Mouse (Mus musculus) right cerebral cortex, adult 18-20 months (tissue): ENCODE measurements around the gene Acp5.

Source experiments
- DNase-seq: peaks from one replicate; pipeline ENCODE4 v3.0.0; 2022; ENCODE audit warnings: mixed read lengths

Acp5 gene

GRCm38 (mm10) chr9:22139746-22140145 lies 4.2 kb upstream of the Acp5 start:
- no peak for DNase-seq

DNA sequence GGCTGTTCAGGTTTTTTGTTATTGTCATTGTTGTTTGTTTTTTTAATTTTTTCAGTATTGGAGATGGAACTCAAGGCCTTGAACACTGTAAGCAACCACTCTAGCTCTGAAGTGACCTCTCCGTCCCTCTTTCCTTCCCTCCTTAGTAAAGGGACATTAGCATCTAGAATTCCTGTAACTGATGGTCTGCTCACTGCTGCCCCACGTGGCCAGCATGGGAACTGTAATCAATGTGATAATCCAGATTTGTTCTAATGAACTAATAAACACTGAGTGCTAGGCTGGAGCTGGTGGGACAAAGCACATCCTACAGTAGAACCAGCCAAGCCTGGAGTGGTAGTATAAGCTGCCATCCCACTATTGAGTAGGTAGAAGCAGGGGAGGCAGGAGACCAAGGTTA lies 3.0 kb upstream of the Acp5 start:
- DNase-seq: no peak

DNA sequence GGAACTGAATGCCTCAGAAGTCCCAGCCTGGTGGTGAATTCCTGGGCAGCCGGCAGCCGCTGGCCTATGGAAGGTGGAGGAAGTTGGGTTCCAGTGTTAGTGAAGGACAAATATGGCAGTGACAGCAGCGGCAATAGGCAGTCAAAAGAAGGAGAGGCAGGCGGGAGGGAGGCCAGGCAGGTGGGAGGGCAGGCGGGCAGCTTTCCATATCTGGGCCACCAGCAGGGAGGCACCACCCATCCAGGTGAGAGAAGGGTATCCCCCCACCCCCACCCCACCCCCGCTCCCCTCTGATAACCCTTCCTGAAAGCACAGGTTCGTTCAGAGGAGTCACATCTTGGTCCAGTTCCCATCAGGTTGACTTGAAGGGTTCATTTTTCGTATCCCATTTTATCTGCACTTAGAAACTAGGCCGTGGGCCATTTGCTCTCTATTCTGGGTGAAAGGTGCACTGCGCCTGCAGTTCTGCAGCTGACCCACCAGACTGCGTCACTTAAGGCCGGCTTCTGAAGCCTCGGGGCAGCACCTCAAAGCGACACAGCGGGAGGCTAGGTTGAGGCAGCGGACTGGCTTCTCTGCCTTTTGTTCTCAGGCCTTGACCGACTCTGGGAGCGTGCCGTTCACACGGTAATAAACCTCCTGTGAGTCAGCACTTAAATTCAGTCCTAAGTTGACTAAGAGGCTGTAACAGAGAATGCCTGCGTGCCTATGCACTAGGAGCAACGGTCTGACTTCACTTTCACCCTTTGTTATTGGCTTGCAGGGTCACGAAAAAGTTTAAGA lies 1.4 kb upstream of the Acp5 start:
- no peak for DNase-seq

- DNase-seq: no peak
These were observed 395 bp downstream of the Acp5 start for GRCm38 (mm10) chr9:22134988-22135643.

DNA sequence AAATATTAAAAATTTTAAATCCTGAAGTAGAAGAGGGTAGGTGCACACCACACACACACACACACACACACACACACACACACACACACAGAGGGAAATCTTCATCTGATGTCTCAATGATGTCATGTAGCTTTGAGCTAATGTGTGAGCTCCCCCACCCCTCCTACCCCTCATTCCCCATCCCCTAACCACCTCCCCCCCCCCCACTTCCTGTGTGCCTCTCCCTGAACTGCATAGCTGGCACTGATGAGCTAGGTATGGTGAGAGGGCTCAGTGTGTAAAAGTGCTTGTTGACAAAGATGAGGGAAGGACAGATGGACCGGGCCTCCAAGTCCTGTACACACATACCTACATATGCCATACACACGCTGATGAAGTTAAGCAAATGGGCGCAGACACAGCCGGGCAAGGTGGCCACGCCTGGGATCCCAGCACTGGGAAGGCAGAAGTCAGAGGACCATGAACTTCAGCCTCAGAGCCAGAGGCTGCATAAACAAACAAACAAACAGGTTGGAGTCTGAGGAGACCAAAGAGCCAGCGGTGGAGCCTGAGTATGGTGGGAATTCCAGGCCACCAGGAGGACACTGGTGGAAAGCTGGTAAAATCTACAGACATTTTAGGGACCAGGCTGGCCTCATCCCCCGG lies 1.1 kb downstream of the Acp5 start:
- no peak for DNase-seq

DNA sequence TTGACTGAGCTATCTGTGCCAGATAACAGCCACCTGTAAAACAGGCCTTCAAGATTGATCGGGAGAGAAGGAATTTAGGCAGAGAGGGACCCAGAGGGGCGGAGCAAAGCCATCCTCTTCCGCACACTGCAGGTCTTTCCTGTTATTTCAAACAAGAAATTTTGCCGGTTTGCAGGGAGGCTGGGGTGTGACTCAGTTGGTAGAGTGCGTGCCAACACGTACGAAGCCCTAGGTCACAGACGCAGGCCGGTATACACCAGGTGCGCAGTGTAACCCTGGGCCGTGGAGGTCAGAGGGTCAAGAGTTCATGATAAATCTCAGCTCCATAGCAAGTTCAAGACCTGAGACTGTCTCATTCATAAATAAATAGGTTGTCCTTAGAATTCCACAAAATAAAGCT lies 3.3 kb downstream of the Acp5 start:
- DNase-seq: no peak

DNA sequence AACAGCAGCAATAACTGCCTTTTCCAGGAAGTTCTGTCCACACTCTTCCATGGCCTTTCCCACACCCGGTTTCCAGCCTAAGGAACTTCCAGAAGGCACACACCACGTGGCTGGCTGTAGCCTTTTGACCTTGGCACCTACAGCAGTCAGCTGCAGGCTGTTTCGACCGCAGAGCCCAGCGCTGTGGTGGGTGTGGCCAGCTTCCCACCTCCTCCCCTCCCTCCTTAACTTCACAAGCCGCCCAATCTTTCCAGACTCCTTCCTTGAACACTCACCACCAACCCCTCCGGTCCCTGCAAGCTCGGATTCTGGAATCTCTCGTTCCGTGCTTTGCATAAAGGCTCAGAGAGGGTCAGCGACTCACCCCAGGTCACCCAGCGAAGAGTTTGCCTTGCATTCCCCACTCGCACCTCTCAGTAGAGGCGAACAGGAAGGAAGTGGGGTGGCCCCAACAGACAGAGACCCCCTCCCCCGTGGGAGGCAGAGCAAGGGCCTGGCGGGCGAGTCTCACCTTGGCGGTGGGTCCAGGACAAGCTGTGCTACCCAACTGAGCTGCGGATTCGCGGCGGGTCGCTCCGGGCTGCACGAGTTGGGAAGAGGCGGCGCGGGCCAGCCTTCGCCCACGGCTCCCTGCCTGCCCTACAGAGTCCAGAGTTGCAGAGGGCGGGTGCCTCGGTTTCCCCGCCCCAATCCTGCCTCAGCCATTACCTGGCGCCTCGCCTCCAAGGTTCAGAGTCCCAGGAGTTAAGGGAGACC lies 4.1 kb downstream of the Acp5 start:
- DNase-seq: no peak

DNA sequence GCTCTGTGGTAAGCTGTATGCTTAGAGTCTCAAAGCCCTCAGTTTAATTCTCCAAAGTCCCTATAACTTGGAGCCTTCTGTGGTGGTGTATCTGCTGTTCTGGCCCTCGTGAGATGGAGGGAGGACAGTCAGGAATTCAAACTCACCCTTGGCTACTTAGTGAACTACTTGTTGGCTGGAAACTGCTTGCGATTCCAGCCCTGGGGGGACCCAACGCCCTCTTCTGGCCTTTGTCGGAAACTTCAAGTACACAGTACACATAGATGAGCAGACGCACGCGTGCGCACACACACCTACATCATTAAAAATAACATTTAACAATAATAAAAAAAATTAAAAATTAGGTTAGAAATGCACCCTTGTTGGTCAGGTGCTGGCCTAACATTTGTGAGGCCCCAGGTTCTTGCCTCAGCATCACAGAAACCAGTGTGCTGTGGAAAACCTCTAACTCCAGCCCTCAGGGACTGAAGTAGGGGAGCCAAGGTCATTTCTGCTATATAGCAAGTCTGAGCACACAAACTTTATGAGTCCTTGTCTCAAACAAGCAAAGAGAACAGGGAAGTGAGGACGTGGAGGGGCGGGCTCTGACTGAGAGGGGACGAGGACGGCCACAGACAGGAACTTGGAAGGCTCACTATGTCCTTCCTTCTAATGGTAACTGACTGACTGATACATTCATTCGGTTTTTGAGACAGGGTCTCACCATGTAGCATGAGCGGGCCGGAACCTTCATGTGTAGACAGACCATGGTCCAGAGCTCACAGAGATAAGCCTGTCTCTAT lies 10.1 kb downstream of the Acp5 start:
- no peak for DNase-seq

- no peak for DNase-seq
These were observed 11.3 kb downstream of the Acp5 start for GRCm38 (mm10) chr9:22124169-22124568.

GRCm38 (mm10) chr9:22123069-22123609 lies 12.4 kb downstream of the Acp5 start:
- no peak for DNase-seq

DNA sequence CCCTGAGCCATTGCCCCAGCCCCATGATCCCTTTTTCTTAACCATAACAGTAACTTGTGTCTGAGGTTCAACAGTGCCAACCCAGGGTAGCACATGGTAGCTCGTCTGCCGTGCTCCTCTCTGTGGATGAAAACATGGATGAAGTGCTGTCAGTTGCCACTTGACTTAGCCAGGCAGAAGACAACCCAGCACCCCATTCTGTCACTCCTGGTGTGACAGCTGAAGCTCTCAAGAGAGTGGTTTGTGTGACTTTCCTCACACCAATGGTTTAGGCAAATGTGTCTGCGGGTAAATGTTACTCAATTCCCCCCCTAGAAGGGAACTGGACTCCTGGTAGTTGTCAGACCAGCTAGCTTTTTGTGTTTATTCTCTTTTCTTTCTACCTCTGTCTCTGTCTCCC lies 13.5 kb downstream of the Acp5 start:
- DNase-seq: no peak

- no peak for DNase-seq
These were observed 14.0 kb downstream of the Acp5 start for GRCm38 (mm10) chr9:22121545-22121944.

- peak; percentile 71 for DNase-seq
These were observed 16.0 kb downstream of the Acp5 start for GRCm38 (mm10) chr9:22119543-22119942.

- DNase-seq: peak; percentile 39
These were observed 17.6 kb downstream of the Acp5 start for GRCm38 (mm10) chr9:22117754-22118456.

- peak; percentile 97 for DNase-seq
These were observed 18.6 kb downstream of the Acp5 start, which contains the start of gene Elof1 for GRCm38 (mm10) chr9:22116740-22117426. Gene Elof1, minus strand, starts transcription at chr9:22117172.

- peak; percentile 13 for DNase-seq
These were observed 19.4 kb downstream of the Acp5 start for GRCm38 (mm10) chr9:22116086-22116485.

DNA sequence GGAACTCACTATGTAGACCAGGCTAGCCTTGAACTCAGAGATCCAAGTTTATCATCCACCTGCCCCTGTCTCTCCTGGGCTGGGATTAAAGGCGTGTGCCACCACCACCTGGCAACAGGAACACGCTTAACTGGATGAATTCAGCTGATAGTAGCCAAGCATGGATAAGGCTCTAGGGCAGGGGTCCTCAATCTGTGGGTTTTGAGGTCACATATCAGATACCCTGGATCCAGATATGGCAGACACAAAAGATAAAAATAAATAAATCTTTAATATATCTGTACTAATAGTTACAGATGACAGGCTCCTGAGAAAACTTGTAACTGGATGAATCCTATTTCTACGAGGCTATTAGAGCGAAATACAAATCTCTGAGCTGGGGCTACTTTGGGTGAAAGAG lies 19.9 kb downstream of the Acp5 start:
- DNase-seq: no peak

- no peak for DNase-seq
These were observed 27.3 kb downstream of the Acp5 start for GRCm38 (mm10) chr9:22108194-22108593.

DNA sequence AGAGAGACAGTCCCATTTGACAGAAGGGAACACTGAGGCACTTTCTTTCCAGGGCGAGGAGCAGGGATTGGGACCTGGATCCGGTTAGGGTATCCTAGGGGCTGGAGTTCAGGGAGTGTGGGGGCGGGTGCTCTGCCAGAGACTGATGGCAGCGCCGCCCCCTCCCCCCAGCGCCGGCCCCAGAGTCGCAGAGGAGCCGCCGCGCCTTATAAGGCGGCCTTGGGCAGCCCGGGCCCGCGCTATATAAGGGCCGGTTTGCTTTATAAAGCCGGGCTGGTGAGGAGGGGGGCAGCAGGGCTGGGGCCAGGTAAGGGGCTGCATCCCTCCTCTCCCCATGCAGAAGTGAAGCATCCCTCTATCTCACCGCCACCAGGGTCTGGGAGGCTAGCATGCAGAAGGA lies 35.6 kb downstream of the Acp5 start:
- DNase-seq: no peak

- no peak for DNase-seq
These were observed 36.4 kb downstream of the Acp5 start, which contains the start of gene Cnn1 for GRCm38 (mm10) chr9:22098993-22099696. Gene Cnn1, plus strand, starts transcription at chr9:22099216.
